ENCODE assay signal across 20 mouse cellular contexts in the genomic region with DNA sequence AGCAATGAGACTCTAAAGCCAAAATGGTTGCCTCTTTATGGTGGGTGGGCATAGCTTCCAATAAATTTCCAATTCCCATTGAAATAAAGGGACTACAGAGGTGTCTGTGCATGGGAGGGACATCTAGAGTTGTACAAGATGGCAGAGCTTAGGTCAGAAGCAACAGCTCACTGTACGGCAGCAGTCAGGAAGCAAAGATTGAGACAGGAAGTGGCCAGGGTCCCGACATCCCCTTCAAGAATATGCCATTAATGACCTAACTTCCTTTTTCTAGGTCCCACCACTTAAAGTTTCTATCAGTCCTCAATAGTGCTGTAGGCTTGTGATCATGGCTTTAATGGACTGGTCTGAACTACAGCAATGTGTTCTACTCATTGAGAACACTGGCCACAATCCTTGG.
DNase-seq lines count a peak whose midpoint lies in the region; ATAC-seq lines count a peak whose summit lies in the region.
"Had no signal": no experiment of that assay in that cellular context is flagged by ENCODE, and none has a peak within 500 bp of the region (broad histone marks: within the 10 kb centered on the region; RNA-seq: fewer than 3 reads in every experiment).

No protein-coding gene starts in this region.

- DNase-seq in hindbrain, embryonic 14.5 days (ENCODE audit: low spot score): no peak
- DNase-seq in embryonic facial prominence, embryonic 10.5 days (ENCODE audit: low spot score): no peak
- DNase-seq in kidney, postnatal 14 days: no peak
- DNase-seq: adrenal gland, adult 8-10 months; adrenal gland, postnatal 36 days; cerebellum, adult 2 months; cerebellum, postnatal 10 days; embryo, embryonic 11 days; forebrain, postnatal 0 days; gastrocnemius, postnatal 14 days; heart, postnatal 10 days; heart, postnatal 4 days had no signal

- no peak for ATAC-seq in hindbrain, embryonic 13.5 days (ENCODE audit: low FRiP score)
- no peak for ATAC-seq in hindbrain, embryonic 14.5 days (ENCODE audit: low FRiP score)
- ATAC-seq in hematopoietic stem cell, adult 5-6 weeks (replicated peaks in 1 of 2; ENCODE audit: insufficient read depth in 1 of 2, low FRiP score in 2 of 2, low TSS enrichment in 1 of 2, low read depth in 1 of 2, poor library complexity in 2 of 2, severe bottlenecking in 2 of 2): peak; percentile 12 to 39; a peak in 2 of 4 replicates
- ATAC-seq in CD4-positive, CD25-positive, alpha-beta regulatory T cell, adult 4 months: no peak
- ATAC-seq: forebrain, postnatal 0 days; hindbrain, postnatal 0 days; intestine, embryonic 15.5 days had no signal

- H3K9me3 ChIP-seq in hindbrain, embryonic 13.5 days: no peaks in the 10 kb centered on the region
- no peaks in the 10 kb centered on the region for H3K9me3 ChIP-seq in hindbrain, embryonic 14.5 days (ENCODE audit: control insufficient read depth, low read length)
- no peaks in the 10 kb centered on the region for H3K9me3 ChIP-seq in embryonic facial prominence, embryonic 10.5 days
- H3K9me3 ChIP-seq: embryonic facial prominence, embryonic 12.5 days; forebrain, embryonic 12.5 days; G1E; intestine, embryonic 15.5 days had no signal

- H3K27ac ChIP-seq in hindbrain, embryonic 13.5 days: 0 out of 2 replicates have a peak overlapping the region, but pooled peaks have one; percentile 8
- H3K27ac ChIP-seq in hindbrain, embryonic 14.5 days: no peak overlapping the region
- 0 out of 2 replicates have a peak overlapping the region, but pooled peaks have one; percentile 86 for H3K27ac ChIP-seq in embryonic facial prominence, embryonic 10.5 days (replicated peaks)
- H3K27ac ChIP-seq: embryonic facial prominence, embryonic 12.5 days; hindbrain, postnatal 0 days; intestine, embryonic 15.5 days had no signal

- peaks cover 7% of the 10 kb centered on the region; the same call in 1 of the 2 replicates for H3K4me1 ChIP-seq in hindbrain, embryonic 13.5 days (replicated peaks)
- no peaks in the 10 kb centered on the region for H3K4me1 ChIP-seq in hindbrain, embryonic 14.5 days (replicated peaks; ENCODE audit: control insufficient read depth, insufficient read depth, low read length)
- H3K4me1 ChIP-seq in embryonic facial prominence, embryonic 10.5 days: peaks cover 13% of the 10 kb centered on the region

- no peaks in the 10 kb centered on the region for H3K36me3 ChIP-seq in hindbrain, embryonic 13.5 days
- no peaks in the 10 kb centered on the region for H3K36me3 ChIP-seq in hindbrain, embryonic 14.5 days (replicated peaks; ENCODE audit: control insufficient read depth, insufficient read depth)
- no peaks in the 10 kb centered on the region for H3K36me3 ChIP-seq in embryonic facial prominence, embryonic 10.5 days (replicated peaks)
- H3K36me3 ChIP-seq: embryonic facial prominence, embryonic 12.5 days; forebrain, embryonic 12.5 days; G1E; intestine, embryonic 15.5 days had no signal

- WGBS in hindbrain, embryonic 13.5 days: 92% methylated on average over 2 of the region's 2 CpGs
- 88% methylated on average over 2 of the region's 2 CpGs for WGBS in hindbrain, embryonic 14.5 days
- WGBS in embryonic facial prominence, embryonic 10.5 days: 83% methylated on average over 2 of the region's 2 CpGs

- H3K27me3 ChIP-seq in hindbrain, embryonic 13.5 days: no peaks in the 10 kb centered on the region
- H3K27me3 ChIP-seq in hindbrain, embryonic 14.5 days (ENCODE audit: control insufficient read depth, insufficient read depth, low read length): no peaks in the 10 kb centered on the region
- no peaks in the 10 kb centered on the region for H3K27me3 ChIP-seq in embryonic facial prominence, embryonic 10.5 days (replicated peaks; ENCODE audit: low read depth, poor library complexity, severe bottlenecking)
- H3K27me3 ChIP-seq: embryonic facial prominence, embryonic 12.5 days; forebrain, embryonic 12.5 days; intestine, embryonic 15.5 days had no signal

- H3K4me2 ChIP-seq in hindbrain, embryonic 13.5 days: no peak overlapping the region
- H3K4me2 ChIP-seq in hindbrain, embryonic 14.5 days (replicated peaks): no peak overlapping the region
- H3K4me2 ChIP-seq: embryonic facial prominence, embryonic 12.5 days; forebrain, embryonic 12.5 days; intestine, embryonic 15.5 days had no signal

- no peak overlapping the region for H3K4me3 ChIP-seq in hindbrain, embryonic 13.5 days
- H3K4me3 ChIP-seq in hindbrain, embryonic 14.5 days (replicated peaks; ENCODE audit: low read length): no peak overlapping the region
- no peak overlapping the region for H3K4me3 ChIP-seq in embryonic facial prominence, embryonic 10.5 days
- H3K4me3 ChIP-seq: embryonic facial prominence, embryonic 12.5 days; forebrain, embryonic 12.5 days; intestine, embryonic 15.5 days had no signal

- H3K9ac ChIP-seq in hindbrain, embryonic 13.5 days: no peak overlapping the region
- no peak overlapping the region for H3K9ac ChIP-seq in hindbrain, embryonic 14.5 days
- H3K9ac ChIP-seq: embryonic facial prominence, embryonic 12.5 days; forebrain, embryonic 12.5 days; forebrain, postnatal 0 days; intestine, embryonic 15.5 days had no signal

Comparison
In these comparisons a context has a peak if more than half of its experiments do, and no peak if none do; other contexts are left out.
1. ATAC-seq: peak in hematopoietic stem cell, adult 5-6 weeks (2 of 2); none in hindbrain, embryonic 13.5 days (single experiment), hindbrain, embryonic 14.5 days (single experiment) and CD4-positive, CD25-positive, alpha-beta regulatory T cell, adult 4 months (single experiment).